Mouse (Mus musculus) C2C12 (cell line): ENCODE measurements around the gene Mtrex. TPM values are rescaled to one million over a fixed set of nuclear protein-coding genes. Genes with fewer than 3 reads are reported as not detected.

Experiments
- H3K27me3 ChIP-seq: one replicate; pipeline ENCODE4 v1.6.1; 2011; ENCODE audit not compliant: control insufficient read depth, insufficient read depth, insufficient read length
- H3K36me3 ChIP-seq: one replicate; pipeline ENCODE4 v1.6.1; 2011; ENCODE audit not compliant: control insufficient read depth, insufficient read depth
- H3K4me3 ChIP-seq: one replicate; pipeline ENCODE4 v1.5.1; 2011; ENCODE audit warnings: mild to moderate bottlenecking, control low read depth; ENCODE audit not compliant: poor library complexity, insufficient read depth, severe bottlenecking
- H3K79me2 ChIP-seq: one replicate; pipeline ENCODE4 v1.6.1; 2011; ENCODE audit not compliant: control insufficient read depth, insufficient read depth
- H3K79me3 ChIP-seq: one replicate; pipeline ENCODE4 v1.6.1; 2011; ENCODE audit warnings: low read depth, control low read depth
- H3ac ChIP-seq: one replicate; pipeline ENCODE3; 2011; ENCODE audit warnings: low read depth; ENCODE audit not compliant: control insufficient read depth, insufficient read length
- CEBPB ChIP-seq: IDR thresholded peaks from one replicate; pipeline ENCODE4 v1.6.1; 2011; ENCODE audit warnings: low read depth, mild to moderate bottlenecking, control low read depth, moderate library complexity
- CTCF ChIP-seq: IDR thresholded peaks from one replicate; pipeline ENCODE4 v1.5.1; 2011; ENCODE audit not compliant: control insufficient read depth, insufficient read depth, insufficient read length
- FOSL1 ChIP-seq: IDR thresholded peaks from one replicate; pipeline ENCODE4 v1.8.0; 2011; ENCODE audit warnings: mild to moderate bottlenecking, low read length; ENCODE audit not compliant: poor library complexity, insufficient read depth, severe bottlenecking
- MAX ChIP-seq: IDR thresholded peaks from one replicate; pipeline ENCODE4 v1.6.1; 2011; ENCODE audit warnings: mild to moderate bottlenecking, control low read depth
- MYOD1 ChIP-seq: IDR thresholded peaks from one replicate; pipeline ENCODE4 v1.6.1; 2011; ENCODE audit warnings: low read depth; ENCODE audit not compliant: control insufficient read depth, insufficient read length
- MYOG ChIP-seq: IDR thresholded peaks from one replicate; pipeline ENCODE4 v1.6.1; 2011; ENCODE audit not compliant: control insufficient read depth, insufficient read length; ENCODE audit errors: extremely low read depth
- USF1 ChIP-seq: IDR thresholded peaks from one replicate; pipeline ENCODE4 v1.6.1; 2011; ENCODE audit warnings: low read depth, mild to moderate bottlenecking, control low read depth, moderate library complexity
- polyA plus RNA-seq: library from polyadenylated mRNA; unstranded; fragments of >200 nt; fragmentation: generic; extraction: Trizol; gene quantifications from one replicate; pipeline ENCODE4 v1.2.1, GENCODE M21; 2012; ENCODE audit warnings: missing spikeins

The Mtrex gene
- polyA plus RNA-seq, 1 experiment, result 18.0 TPM

DNA sequence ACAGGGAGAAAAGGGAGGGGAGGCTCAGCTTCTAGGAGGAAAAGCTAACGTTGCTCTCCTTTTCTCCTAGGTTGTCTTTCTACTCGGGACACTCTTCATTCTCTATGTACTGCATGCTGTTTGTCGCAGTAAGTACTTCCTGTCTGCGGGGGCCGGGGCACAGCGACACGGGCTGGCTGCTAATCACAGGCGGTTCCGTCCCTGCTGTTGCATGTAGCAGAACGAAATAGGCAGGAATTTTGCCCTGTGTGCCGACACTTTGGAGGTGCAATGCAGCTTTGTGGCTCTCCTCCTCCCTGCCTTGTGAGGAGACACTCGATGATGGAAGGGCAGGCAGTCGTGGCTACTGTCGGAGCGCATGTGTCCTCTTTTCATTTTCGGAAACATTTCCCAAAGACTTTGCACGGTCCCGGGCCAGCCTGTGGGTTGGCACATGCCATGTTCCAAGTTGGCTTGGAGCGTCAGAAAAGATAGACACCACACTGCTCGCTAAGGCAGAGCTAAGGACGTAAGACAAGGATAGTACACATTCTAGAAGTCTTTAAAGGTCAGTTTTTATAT lies 67.5 kb downstream of the Mtrex start:
- H3K36me3 ChIP-seq, result peaks cover 35% of the 10 kb centered on the region
- H3K4me3 ChIP-seq, result no peak overlapping the region
- TF ChIP-seq FOSL1, result no peak
- no peaks in the 10 kb centered on the region for H3K79me2 ChIP-seq
- H3K79me3 ChIP-seq, result no peaks in the 10 kb centered on the region
- H3ac ChIP-seq, result no peak overlapping the region
- H3K27me3 ChIP-seq, result no peaks in the 10 kb centered on the region

DNA sequence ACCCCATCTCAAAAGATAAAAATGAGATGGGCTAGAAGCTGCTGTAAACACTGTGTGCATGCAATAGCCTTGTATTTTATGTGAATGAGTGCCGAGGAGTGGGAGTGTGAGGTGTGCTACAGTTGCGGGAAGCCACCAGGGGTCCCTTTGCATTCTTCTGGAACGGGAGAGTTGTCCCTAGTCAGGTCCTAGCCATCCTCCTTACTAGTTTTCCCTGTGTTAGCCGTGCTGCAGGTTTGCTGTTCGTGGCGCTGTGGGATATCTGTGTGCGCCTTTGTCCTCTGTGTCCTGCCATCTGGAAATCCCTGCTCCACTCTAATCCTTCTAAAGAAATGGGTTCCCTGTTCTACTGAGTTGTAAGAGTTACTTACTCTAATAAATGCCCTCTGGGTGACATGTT lies 69.3 kb downstream of the Mtrex start:
- Histone ChIP-seq H3K79me2 (no peaks in the 10 kb centered on the region), H3K79me3 (no peaks in the 10 kb centered on the region), H3ac (no peak overlapping the region), H3K36me3 (peaks cover 23% of the 10 kb centered on the region), H3K4me3 (no peak overlapping the region), H3K27me3 (no peaks in the 10 kb centered on the region)
- TF ChIP-seq CEBPB (no peak), CTCF (no peak), FOSL1 (no peak), USF1 (no peak), MAX (no peak), MYOD1 (no peak), MYOG (no peak)

DNA sequence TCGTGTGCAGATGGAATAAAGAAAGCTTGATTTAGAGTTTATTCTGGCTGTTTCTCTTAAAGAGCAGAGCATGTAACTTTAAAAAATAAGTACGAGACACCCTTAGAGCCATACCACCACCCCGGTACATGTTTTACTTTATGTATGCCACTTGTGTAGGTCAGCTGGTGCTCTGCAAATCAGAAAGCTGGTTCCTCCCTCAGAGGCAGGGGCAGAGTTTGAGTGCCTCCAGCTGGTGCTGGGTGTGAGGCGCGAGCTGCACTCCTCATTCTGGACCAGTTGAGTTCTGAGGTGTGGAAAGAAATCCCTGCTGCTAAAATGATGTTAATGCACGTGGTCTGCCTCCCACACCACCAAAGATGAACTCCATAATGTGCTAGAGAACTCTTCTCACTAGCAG lies 72.8 kb downstream of the Mtrex start:
- Histone ChIP-seq H3K27me3 (no peaks in the 10 kb centered on the region), H3K36me3 (peaks cover 10% of the 10 kb centered on the region), H3K79me3 (no peaks in the 10 kb centered on the region), H3K4me3 (no peak overlapping the region), H3K79me2 (no peaks in the 10 kb centered on the region), H3ac (no peak overlapping the region)
- TF ChIP-seq MAX, result no peak
- no peak for TF ChIP-seq FOSL1
- no peak for TF ChIP-seq CEBPB
- no peak for TF ChIP-seq MYOD1
- no peak for TF ChIP-seq USF1
- no peak for TF ChIP-seq CTCF
- TF ChIP-seq MYOG, result no peak

DNA sequence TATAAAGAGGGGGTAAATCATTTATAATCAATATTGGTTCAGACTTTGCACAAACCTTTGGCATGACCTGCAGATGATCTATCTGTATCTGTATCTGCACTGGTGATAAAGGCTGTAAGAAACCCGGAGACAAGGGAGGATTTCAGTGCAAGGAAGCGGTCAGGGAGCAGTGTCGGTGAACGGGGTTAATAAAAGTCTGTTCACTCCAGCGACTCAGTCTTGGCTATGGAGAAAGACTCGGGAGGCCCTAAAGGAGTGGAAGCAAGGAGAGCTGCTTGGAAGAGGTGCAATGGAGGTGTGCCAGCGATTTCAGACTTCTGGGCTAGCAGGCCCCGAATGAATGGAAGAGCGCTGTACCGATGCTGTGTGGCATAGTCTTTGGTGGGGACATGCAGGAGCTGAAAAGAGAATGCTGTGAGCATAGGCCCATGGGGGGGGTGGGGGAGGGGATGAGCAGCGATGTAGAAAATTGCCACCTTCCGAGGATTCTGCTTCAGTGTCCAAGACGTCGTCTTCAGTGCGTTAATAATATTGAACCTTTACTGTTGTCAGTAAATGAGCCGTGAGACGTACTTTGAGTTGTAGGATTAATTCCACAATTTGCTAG lies 73.4 kb downstream of the Mtrex start:
- Histone ChIP-seq H3ac (no peak overlapping the region), H3K27me3 (no peaks in the 10 kb centered on the region), H3K79me2 (no peaks in the 10 kb centered on the region)

DNA sequence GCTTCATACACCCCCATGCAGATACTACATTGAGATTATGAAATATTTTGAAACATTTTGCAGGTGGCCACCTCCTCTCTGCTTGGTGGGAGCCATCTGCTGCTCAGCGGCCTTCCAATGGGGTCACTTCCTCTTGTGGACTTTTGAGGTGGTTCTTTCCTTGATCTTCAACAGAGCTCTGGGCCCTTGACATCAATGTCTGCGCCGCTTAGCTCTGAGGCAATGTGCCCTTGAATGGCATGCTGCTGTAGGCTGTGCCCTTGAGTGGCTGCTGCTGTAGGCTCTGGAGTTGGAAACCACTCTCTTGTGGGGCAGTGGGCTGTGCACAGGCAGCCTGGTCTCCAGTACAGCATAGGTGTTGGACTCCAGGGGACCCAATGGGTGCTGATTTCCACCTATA lies 81.3 kb downstream of the Mtrex start:
- H3K79me2 ChIP-seq, result no peaks in the 10 kb centered on the region

More for the DNA sequence above, 73.4 kb downstream of the Mtrex start:
- H3K4me3 ChIP-seq, result no peak overlapping the region
- H3K36me3 ChIP-seq, result peaks cover 7% of the 10 kb centered on the region
- H3K79me3 ChIP-seq, result no peaks in the 10 kb centered on the region
- TF ChIP-seq MYOG (no peak), USF1 (no peak), MAX (no peak), CEBPB (no peak)

More for the DNA sequence above, 81.3 kb downstream of the Mtrex start:
- Histone ChIP-seq H3ac (no peak overlapping the region), H3K27me3 (no peaks in the 10 kb centered on the region), H3K36me3 (peaks cover 4% of the 10 kb centered on the region), H3K79me3 (peaks cover 2% of the 10 kb centered on the region), H3K4me3 (no peak overlapping the region)
- TF ChIP-seq CTCF, result no peak
- TF ChIP-seq USF1, result no peak
- TF ChIP-seq CEBPB, result no peak
- TF ChIP-seq MYOG, result no peak
- no peak for TF ChIP-seq FOSL1
- TF ChIP-seq MAX, result no peak
- TF ChIP-seq MYOD1, result no peak
